In the genomic region with DNA sequence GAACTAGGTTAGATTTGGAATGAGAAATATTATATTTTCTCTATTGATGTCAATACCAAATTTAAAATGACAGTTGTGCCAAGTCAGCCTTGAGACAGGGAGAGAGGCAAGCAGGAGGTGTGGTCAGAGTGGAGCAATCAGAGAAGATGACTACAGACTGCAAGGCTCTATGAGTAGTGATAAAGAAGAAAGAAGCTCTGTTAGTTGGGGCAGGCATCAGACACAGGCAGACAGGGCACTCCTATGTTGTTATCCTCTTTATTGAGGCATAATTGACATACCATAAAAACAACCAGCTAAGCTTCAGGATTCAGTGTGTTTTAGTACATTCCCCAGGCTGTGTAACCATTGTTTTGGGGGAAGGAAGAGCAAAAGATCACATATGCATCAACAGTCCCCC, we compare ENCODE assay signal across 25 mouse cellular contexts. TPM values are rescaled to one million over a fixed set of nuclear protein-coding genes. Genes with fewer than 3 reads are reported as not detected.
"Had no signal": no experiment of that assay in that cellular context is flagged by ENCODE, and none has a peak within 500 bp of the region (broad histone marks: within the 10 kb centered on the region; RNA-seq: fewer than 3 reads in every experiment).

No protein-coding gene starts in this region.

- H3K36me3 ChIP-seq: lung, embryonic 15.5 days; midbrain, embryonic 13.5 days; midbrain, embryonic 15.5 days; neural tube, embryonic 12.5 days had no signal

- H3K4me2 ChIP-seq: lung, embryonic 15.5 days; midbrain, embryonic 11.5 days; midbrain, embryonic 13.5 days; midbrain, embryonic 15.5 days; neural tube, embryonic 12.5 days had no signal

- ATAC-seq: liver, postnatal 0 days; lung, postnatal 0 days; midbrain, embryonic 13.5 days; midbrain, embryonic 15.5 days had no signal

- H3K4me1 ChIP-seq: lung, embryonic 15.5 days; megakaryocyte, embryonic 14.5 days; midbrain, embryonic 13.5 days; midbrain, embryonic 15.5 days; neural tube, embryonic 12.5 days had no signal

- H3K4me3 ChIP-seq: lung, embryonic 15.5 days; megakaryocyte, embryonic 14.5 days; midbrain, embryonic 13.5 days; midbrain, embryonic 15.5 days; neural tube, embryonic 12.5 days had no signal

- H3K27ac ChIP-seq: lung, embryonic 15.5 days; macrophage; midbrain, embryonic 13.5 days; midbrain, embryonic 15.5 days; neural tube, embryonic 12.5 days had no signal

- DNase-seq: liver, postnatal 0 days; lung, adult 2 months; lung, postnatal 14 days; lung, postnatal 36 days; right cerebral cortex, postnatal 14 days; spleen, adult 18-20 months; thymus, adult 18-20 months; thymus, postnatal 14 days; thymus, postnatal 36 days had no signal

- H3K9me3 ChIP-seq: lung, embryonic 15.5 days; megakaryocyte, embryonic 14.5 days; midbrain, embryonic 13.5 days; midbrain, embryonic 15.5 days; neural tube, embryonic 12.5 days had no signal

- H3K9ac ChIP-seq: liver, postnatal 0 days; lung, embryonic 15.5 days; midbrain, embryonic 13.5 days; midbrain, embryonic 15.5 days; neural tube, embryonic 12.5 days had no signal

- H3K27me3 ChIP-seq: lung, embryonic 15.5 days; megakaryocyte, embryonic 14.5 days; midbrain, embryonic 13.5 days; midbrain, embryonic 15.5 days; neural tube, embryonic 12.5 days had no signal

RNA-seq across cellular contexts. Expression of a gene that starts 5.6 kb away (rescaled TPM):
- total RNA-seq: megakaryocyte progenitor cell, adult 5-6 weeks; midbrain, postnatal 0 days; monocyte, adult 5-6 weeks; neutrophil, adult 5-6 weeks had no signal
- polyA plus RNA-seq: liver, postnatal 0 days; lung, embryonic 15.5 days; macrophage; midbrain, embryonic 11.5 days; midbrain, embryonic 13.5 days; midbrain, embryonic 15.5 days; midbrain, postnatal 0 days; neural tube, embryonic 12.5 days; neural tube, embryonic 14.5 days had no signal

RNA-seq across cellular contexts. Expression of a gene that starts 48.6 kb away (rescaled TPM):
- total RNA-seq: megakaryocyte progenitor cell, adult 5-6 weeks; monocyte, adult 5-6 weeks; neutrophil, adult 5-6 weeks had no signal
- polyA plus RNA-seq: liver, postnatal 0 days; macrophage; neural tube, embryonic 12.5 days; stomach, embryonic 14.5 days; stomach, embryonic 16.5 days had no signal

RNA-seq across cellular contexts. Expression of a gene that starts 50.3 kb away (rescaled TPM):
- total RNA-seq: megakaryocyte progenitor cell, adult 5-6 weeks; midbrain, postnatal 0 days; monocyte, adult 5-6 weeks; neutrophil, adult 5-6 weeks had no signal
- polyA plus RNA-seq: liver, postnatal 0 days; lung, embryonic 15.5 days; macrophage; midbrain, embryonic 11.5 days; midbrain, embryonic 13.5 days; midbrain, embryonic 15.5 days; midbrain, postnatal 0 days; neural tube, embryonic 12.5 days; neural tube, embryonic 14.5 days; stomach, embryonic 14.5 days; stomach, embryonic 16.5 days; thymus, postnatal 0 days had no signal

RNA-seq across cellular contexts. Expression of a gene that starts 51.8 kb away (rescaled TPM):
- total RNA-seq: megakaryocyte progenitor cell, adult 5-6 weeks; midbrain, postnatal 0 days; monocyte, adult 5-6 weeks; neutrophil, adult 5-6 weeks had no signal
- polyA plus RNA-seq: liver, postnatal 0 days; lung, adult 2 months; lung, embryonic 15.5 days; lung, postnatal 0 days; macrophage; midbrain, embryonic 11.5 days; midbrain, embryonic 13.5 days; midbrain, embryonic 15.5 days; midbrain, postnatal 0 days; neural tube, embryonic 12.5 days; neural tube, embryonic 14.5 days; stomach, embryonic 14.5 days; stomach, embryonic 16.5 days; thymus, postnatal 0 days had no signal
